Mouse (Mus musculus): ENCODE data around the gene Zfp740. TPM values are rescaled to one million over a fixed set of nuclear protein-coding genes. Genes with fewer than 3 reads are reported as not detected.

Gene Zfp740
- total and polyA plus RNA-seq, 3 experiments = 32.1 to 46.1 (median 37.4) TPM

GRCm38 (mm10) chr15:102192271-102192812 lies 10.7 kb upstream of the Zfp740 start:
- Histone ChIP-seq H3K9me3 (replicated peaks; ENCODE audit: low read length) (no peaks in the 10 kb centered on the region), H3K4me3 (replicated peaks in 1 of 3; ENCODE audit: low read depth in 2 of 3, low read length in 2 of 3, poor library complexity in 1 of 3) (no peak overlapping the region), H3K27ac (ENCODE audit: insufficient read depth, low read depth) (no peak overlapping the region), H3K27me3 (replicated peaks) (peaks cover 2% of the 10 kb centered on the region), H3K79me2 (replicated peaks; ENCODE audit: control insufficient read depth, extremely low read depth, insufficient read depth, poor library complexity, severe bottlenecking) (no peaks in the 10 kb centered on the region), H3K36me3 (replicated peaks in 1 of 2; ENCODE audit: control insufficient read depth in 1 of 2, insufficient read depth in 1 of 2, low read length in 1 of 2) (no peaks in the 10 kb centered on the region), H3K4me1 (ENCODE audit: control insufficient read depth in 1 of 2, insufficient read depth in 2 of 2) (peaks cover 17 to 59% of the 10 kb centered on the region in 2 experiments), H3K4me2 (ENCODE audit: insufficient read depth, low read depth, poor library complexity, severe bottlenecking) (peak overlapping the region; percentile 2), H3K9ac (ENCODE audit: insufficient read depth, low read depth) (no peak overlapping the region)
- TF ChIP-seq MXI1 (IDR thresholded peaks at IDR 0.05; ENCODE audit: low read depth, low read length) = no peak
- TF ChIP-seq TBP (conservative IDR thresholded peaks at IDR 0.05; ENCODE audit: low read depth, low read length) = no peak
- TF ChIP-seq EP300 (IDR thresholded peaks at IDR 0.05; ENCODE audit: low read length) = peak; percentile 61
- no peak for TF ChIP-seq USF1 (IDR thresholded peaks at IDR 0.05; ENCODE audit: low read depth, low read length)
- no peak for TF ChIP-seq ELF1 (IDR thresholded peaks at IDR 0.05; ENCODE audit: low read depth, low read length)
- TF ChIP-seq MYC (IDR thresholded peaks at IDR 0.05; ENCODE audit: low read depth, low read length) = no peak
- TF ChIP-seq CTCF (conservative IDR thresholded peaks at IDR 0.05 in 1 of 2, IDR thresholded peaks at IDR 0.05 in 1 of 2; ENCODE audit: low read depth in 2 of 2, low read length in 2 of 2) = no peak
- no peak for TF ChIP-seq USF2 (conservative IDR thresholded peaks at IDR 0.05; ENCODE audit: low read depth, low read length)
- no peak for TF ChIP-seq ZMIZ1 (IDR thresholded peaks at IDR 0.05; ENCODE audit: low read depth, low read length)
- TF ChIP-seq ZC3H11A (IDR thresholded peaks at IDR 0.05; ENCODE audit: low read depth, low read length) = no peak
- peak; percentile 34; the same call in 1 of the 2 replicates for TF ChIP-seq ETS1 (conservative IDR thresholded peaks at IDR 0.05; ENCODE audit: low read depth, low read length)
- no peak for TF ChIP-seq MAFK (IDR thresholded peaks at IDR 0.05; ENCODE audit: insufficient replicate concordance, low read length)
- TF ChIP-seq NRF1 (IDR thresholded peaks at IDR 0.05; ENCODE audit: low read depth, low read length) = no peak
- no peak for TF ChIP-seq SMC3 (IDR thresholded peaks at IDR 0.05; ENCODE audit: low read depth, low read length)
- no peak for TF ChIP-seq CHD2 (IDR thresholded peaks at IDR 0.05; ENCODE audit: low read length)
- TF ChIP-seq HCFC1 (IDR thresholded peaks at IDR 0.05; ENCODE audit: low read depth, low read length) = no peak
- 0 out of 2 replicates have a peak, but pooled peaks have one; percentile 14 for TF ChIP-seq IRF4 (IDR thresholded peaks at IDR 0.05; ENCODE audit: low read depth, low read length)
- no peak for TF ChIP-seq MEF2A (IDR thresholded peaks at IDR 0.05; ENCODE audit: borderline replicate concordance, low read depth, low read length)
- TF ChIP-seq TCF12 (IDR thresholded peaks at IDR 0.05; ENCODE audit: low read depth, low read length) = 0 out of 2 replicates have a peak, but pooled peaks have one; percentile 23
- TF ChIP-seq JUND (conservative IDR thresholded peaks at IDR 0.05; ENCODE audit: low read depth, low read length) = no peak
- no peak for TF ChIP-seq MAZ (IDR thresholded peaks at IDR 0.05; ENCODE audit: low read depth, low read length)
- TF ChIP-seq POLR2AphosphoS2 (IDR thresholded peaks at IDR 0.05; ENCODE audit: low read depth, low read length) = no peak
- TF ChIP-seq KAT2A (IDR thresholded peaks at IDR 0.05; ENCODE audit: insufficient replicate concordance, low read length) = no peak
- TF ChIP-seq ZNF384 (IDR thresholded peaks at IDR 0.05; ENCODE audit: low read depth, low read length) = no peak
- TF ChIP-seq POLR2A (IDR thresholded peaks at IDR 0.05; ENCODE audit: low read depth, low read length) = no peak
- TF ChIP-seq NELFE (IDR thresholded peaks at IDR 0.05; ENCODE audit: low read depth, low read length) = no peak
- no peak for TF ChIP-seq RAD21 (IDR thresholded peaks at IDR 0.05; ENCODE audit: low read depth, low read length)
- no peak for TF ChIP-seq JUN (IDR thresholded peaks at IDR 0.05; ENCODE audit: insufficient read depth, low read depth, low read length)
- 0 out of 2 replicates have a peak, but pooled peaks have one; percentile 38 for TF ChIP-seq MAX (IDR thresholded peaks at IDR 0.05; ENCODE audit: low read length)
- peak; percentile 55; the same call in 1 of the 2 replicates for TF ChIP-seq BHLHE40 (IDR thresholded peaks at IDR 0.05; ENCODE audit: low read depth, low read length)
- TF ChIP-seq GABPA (IDR thresholded peaks at IDR 0.05; ENCODE audit: insufficient replicate concordance, low read depth, low read length) = no peak
- no peak for TF ChIP-seq E2F4 (IDR thresholded peaks at IDR 0.05; ENCODE audit: insufficient replicate concordance, low read depth, low read length)
- TF ChIP-seq RCOR1 (conservative IDR thresholded peaks at IDR 0.05; ENCODE audit: low read depth, low read length) = 0 out of 2 replicates have a peak, but pooled peaks have one; percentile 37
- TF ChIP-seq ZKSCAN1 (IDR thresholded peaks at IDR 0.05; ENCODE audit: borderline replicate concordance, low read depth, low read length) = no peak
- 0 out of 2 replicates have a peak, but pooled peaks have one; percentile 47 for TF ChIP-seq CHD1 (IDR thresholded peaks at IDR 0.05; ENCODE audit: low read depth, low read length)
- TF ChIP-seq UBTF (IDR thresholded peaks at IDR 0.05; ENCODE audit: low read depth, low read length) = no peak
- no peak; the same call in 1 of the 2 replicates for TF ChIP-seq SIN3A (IDR thresholded peaks at IDR 0.05; ENCODE audit: low read length)
- TF ChIP-seq PAX5 (IDR thresholded peaks at IDR 0.05; ENCODE audit: low read length) = no peak
- DNase-seq (ENCODE audit: extremely low read depth) = peak; percentile 42
- in situ Hi-C loops (cut with MboI; ENCODE audit: low pct_ligation_motif_present, low pct_unique_long_range_greater_than_20kb, low sequenced_read_pairs) = no loop called here
- dilution Hi-C loops (cut with MboI; ENCODE audit: extremely low pct_ligation_motif_present, extremely low pct_unique_long_range_greater_than_20kb, low sequenced_read_pairs) = no loop called here

Data from CH12.LX (cell line).